Mouse (Mus musculus) erythroid progenitor cell, adult 5-6 weeks (primary cell): ENCODE results near the gene Folr2. TPM values are rescaled to one million over a fixed set of nuclear protein-coding genes. Genes with fewer than 3 reads are reported as not detected.

Experiments
- ATAC-seq: replicated peaks from 2 replicates; pipeline ENCODE4 v1.8.0; 2016; ENCODE audit warnings: moderate number of reproducible peaks, mild to moderate bottlenecking, moderate TSS enrichment, inconsistent platforms; ENCODE audit not compliant: poor library complexity, low FRiP score, severe bottlenecking
- total RNA-seq, 2 experiments: library from RNA; stranded (forward) in 1 of 2; stranded (reverse) in 1 of 2; fragments of 150-400 nt in 1 of 2; fragments of 186-747, 209-891 nt in 1 of 2; gene quantifications; 2 replicates each; pipeline versions ENCODE4 v1.2.3 to v1.2.4; 2015 to 2017; ENCODE audit warnings: low replicate concordance in 2 of 2

Folr2 gene
- total RNA-seq, 2 experiments from 2014 or later: 10.9 TPM; not detected in 1

- peak; percentile 64 for ATAC-seq
Measured at GRCm38 (mm10) chr7:101868241-101869162, 11.5 kb upstream of the Folr2 start.

- ATAC-seq: no peak
Measured at GRCm38 (mm10) chr7:101867482-101867881, 10.5 kb upstream of the Folr2 start.

- ATAC-seq: no peak
Measured at GRCm38 (mm10) chr7:101866491-101867265, 9.7 kb upstream of the Folr2 start.

GRCm38 (mm10) chr7:101863415-101863814, 6.4 kb upstream of the Folr2 start, which contains the start of gene Anapc15:
Gene Anapc15 (plus strand): TSS chr7:101863715.
- no peak for ATAC-seq

GRCm38 (mm10) chr7:101862291-101862690, 5.3 kb upstream of the Folr2 start:
- no peak for ATAC-seq

- ATAC-seq: no peak
Measured at GRCm38 (mm10) chr7:101860978-101861377, 4.0 kb upstream of the Folr2 start.

- no peak for ATAC-seq
Measured at GRCm38 (mm10) chr7:101858362-101858761, 1.4 kb upstream of the Folr2 start.

GRCm38 (mm10) chr7:101853816-101854215, 3.2 kb downstream of the Folr2 start:
- no peak for ATAC-seq

- no peak for ATAC-seq
Measured at GRCm38 (mm10) chr7:101852846-101853245, 4.1 kb downstream of the Folr2 start.

GRCm38 (mm10) chr7:101851689-101852088, 5.3 kb downstream of the Folr2 start:
- ATAC-seq: no peak

GRCm38 (mm10) chr7:101847934-101848333, 9.1 kb downstream of the Folr2 start:
- no peak for ATAC-seq

- no peak for ATAC-seq
Measured at GRCm38 (mm10) chr7:101844186-101844585, 12.8 kb downstream of the Folr2 start.

GRCm38 (mm10) chr7:101837606-101838471, 19.2 kb downstream of the Folr2 start, which contains the start of gene Inppl1:
Gene Inppl1 (minus strand): TSS chr7:101838229.
- no peak for ATAC-seq

- ATAC-seq: no peak
Measured at GRCm38 (mm10) chr7:101837154-101837605, 19.8 kb downstream of the Folr2 start.

- no peak for ATAC-seq
Measured at GRCm38 (mm10) chr7:101836271-101837153, 20.5 kb downstream of the Folr2 start.

GRCm38 (mm10) chr7:101835457-101836109, 21.4 kb downstream of the Folr2 start:
- no peak for ATAC-seq

- no peak for ATAC-seq
Measured at GRCm38 (mm10) chr7:101834903-101835302, 22.1 kb downstream of the Folr2 start.

GRCm38 (mm10) chr7:101833916-101834584, 22.9 kb downstream of the Folr2 start:
- ATAC-seq: no peak
